Mouse (Mus musculus): ENCODE measurements at regions not wholly inside any gene's neighbourhood (a gene's known extent, or its start where the extent isn't known, plus 50 kb on each side); places are given as distances from the start of the nearest gene placed in this dataset.
A peak's percentile ranks its signal among the peaks of the same experiment; 100 is the strongest.
"Not testable (repeated sequence)": the region's sequence is repeated elsewhere in the genome, so short reads cannot be mapped to it uniquely, and the experiment has no call there.

DNA sequence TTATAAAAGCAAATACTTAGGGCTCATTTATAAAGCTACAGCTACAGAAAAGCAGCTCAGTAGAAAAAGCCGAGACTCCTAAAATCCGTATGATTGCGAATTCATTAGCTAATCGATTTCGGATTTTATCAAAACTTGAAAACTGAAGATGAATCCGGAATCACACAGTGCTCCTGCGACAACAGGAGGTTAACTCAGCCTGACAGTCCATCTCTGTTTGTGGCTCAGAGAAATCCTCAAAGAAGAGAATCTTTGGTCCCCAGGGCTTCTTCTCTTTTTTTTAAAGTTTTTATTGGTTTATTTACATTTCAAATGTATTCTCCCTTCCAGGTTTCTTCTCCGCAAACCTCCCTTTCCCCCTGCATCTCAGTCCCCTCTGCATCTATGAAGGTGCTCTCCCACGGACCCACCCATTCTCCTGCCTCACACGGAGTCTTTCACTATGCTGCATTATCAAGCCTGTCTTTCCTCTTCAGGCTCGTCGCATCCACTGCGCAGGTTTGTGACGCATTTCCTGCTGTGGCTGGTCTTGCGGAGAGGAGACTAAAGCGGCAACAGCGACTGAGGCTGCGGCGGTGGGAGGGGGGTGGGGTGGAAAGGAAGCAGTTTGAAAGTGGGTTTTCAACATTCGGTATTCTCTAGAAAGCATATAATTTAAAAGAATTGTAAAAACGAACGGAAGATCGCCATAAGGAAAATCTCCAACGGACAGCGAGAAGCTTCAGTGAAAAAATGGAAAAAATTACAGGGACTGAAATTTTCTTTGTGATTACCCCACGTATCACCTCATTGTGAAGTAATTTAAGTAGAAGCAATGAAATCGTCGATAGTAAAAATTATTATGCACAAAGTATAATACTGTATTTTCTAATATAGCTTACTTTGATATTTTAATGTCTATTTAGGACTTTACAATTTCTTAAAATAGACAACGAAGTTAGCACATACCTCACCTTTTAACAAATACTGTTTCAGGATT, 482.5 kb upstream of the Snrpn start:
- peak overlapping the region; percentile 58 for H3K4me2 ChIP-seq (replicated peaks)
- not testable (repeated sequence) for H3K9me3 ChIP-seq, H3K27ac ChIP-seq, H3K4me1 ChIP-seq, H3K27me3 ChIP-seq, H3K36me3 ChIP-seq
- peak overlapping the region; percentile 19; the same call in 1 of the 2 replicates for H3K9ac ChIP-seq
- peak overlapping the region; percentile 35 for H3K4me3 ChIP-seq
- 28% methylated on average over 29 of the region's 29 CpGs for WGBS
- peak; percentile 87 for ATAC-seq (ENCODE audit: low FRiP score, low read depth)

- not testable (repeated sequence) for H3K4me1 ChIP-seq; H3K4me2 ChIP-seq (replicated peaks); H3K9me3 ChIP-seq; H3K9ac ChIP-seq; H3K36me3 ChIP-seq; H3K4me3 ChIP-seq; H3K27me3 ChIP-seq; H3K27ac ChIP-seq
- WGBS: 5% methylated on average over 5 of the region's 5 CpGs
- peak; percentile 40; the same call in 1 of the 2 replicates for ATAC-seq (ENCODE audit: low FRiP score, low read depth)
These were observed 477.2 kb upstream of the Snrpn start for GRCm38 (mm10) chr7:60617070-60617674.
